8 mouse cellular contexts compared by ENCODE assay signal in the genomic region with DNA sequence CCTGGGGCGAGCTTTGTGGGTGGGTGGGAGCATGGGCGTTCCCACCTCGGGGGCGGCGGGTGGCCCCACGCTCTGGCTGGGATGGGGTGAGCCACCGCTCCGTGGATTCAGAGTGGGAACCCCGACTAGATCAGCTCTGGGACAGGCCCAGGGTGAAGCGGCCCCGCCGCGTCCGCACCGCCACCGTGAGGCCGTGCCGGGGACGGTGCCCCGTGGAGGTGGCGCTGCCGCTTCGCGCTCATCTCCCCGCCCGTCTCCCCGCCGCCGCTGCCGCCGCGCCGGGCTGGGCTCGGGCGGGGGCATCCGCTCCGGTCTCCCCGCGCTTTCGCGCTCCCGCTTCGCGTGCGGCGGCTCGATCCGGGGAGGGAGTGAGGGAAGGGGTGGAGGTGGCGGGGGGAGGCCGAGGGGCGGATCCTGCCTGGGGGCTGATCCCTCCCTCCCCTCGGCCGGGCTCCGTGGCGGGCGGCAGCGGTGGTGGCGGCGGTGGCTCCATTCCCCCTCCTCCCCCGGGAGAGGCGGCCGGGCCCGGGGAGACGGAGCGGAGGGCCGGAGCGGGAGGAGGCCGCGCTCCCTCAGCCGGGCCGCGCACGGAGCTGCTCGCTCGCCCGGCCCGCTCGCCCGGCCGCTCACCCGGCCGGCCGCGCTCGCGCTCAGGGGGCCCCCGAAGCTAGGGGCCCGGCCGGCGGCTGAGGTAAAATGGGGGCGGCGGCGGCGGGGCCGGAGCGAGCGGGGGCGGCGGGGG. TPM values are rescaled to one million over a fixed set of nuclear protein-coding genes. Genes with fewer than 3 reads are reported as not detected.
DNase-seq lines count a peak whose midpoint lies in the region; ATAC-seq lines count a peak whose summit lies in the region.

A gene (plus strand): TSS at position 420 of the 742 bp plus-strand sequence.

- no peaks in the 10 kb centered on the region for H3K9me3 ChIP-seq in intestine, embryonic 15.5 days

- peak within 1 kb of the TSS; percentile 99 for H3K9ac ChIP-seq in intestine, embryonic 15.5 days

- ATAC-seq in intestine, embryonic 15.5 days, result peak; percentile 83

- DNase-seq in adipocyte (ENCODE audit: low spot score), result peak; percentile 63
- DNase-seq in embryo, embryonic 11.5 days (ENCODE audit: low read depth, low spot score), result peak; percentile 56
- DNase-seq in gastrocnemius, postnatal 36 days, result peak; percentile 73 to 79
- DNase-seq in left cerebral cortex, postnatal 25 days (ENCODE audit: low spot score in 2 of 2), result peak; percentile 62 to 69
- DNase-seq in mesoderm, embryonic 11.5 days (ENCODE audit: low read depth, low spot score), result peak; percentile 69
- DNase-seq in right cerebral cortex, postnatal 25 days, result peak; percentile 82
- peak; percentile 78 to 79 for DNase-seq in urinary bladder, postnatal 4 days (ENCODE audit: low spot score in 2 of 2)

- peak within 1 kb of the TSS; percentile 98 for H3K4me2 ChIP-seq in intestine, embryonic 15.5 days (replicated peaks)

- H3K4me1 ChIP-seq in intestine, embryonic 15.5 days (replicated peaks), result peaks cover 25% of the 10 kb centered on the region

- peak within 1 kb of the TSS; percentile 96 for H3K27ac ChIP-seq in intestine, embryonic 15.5 days

- WGBS in intestine, embryonic 15.5 days, result under 1% methylated on average over 76 of the region's 99 CpGs

- intact Hi-C loops in gastrocnemius, postnatal 36 days (cut with DNase I), result loop anchor here (1.0 to 5.0 kb wide), 2 partner anchors 39 to 109 kb away; a partner anchor contains a TSS
- intact Hi-C loops in left cerebral cortex, postnatal 25 days (cut with DNase I), result loop anchor here (2.0 kb wide), 1 partner anchor 110 kb away; a partner anchor contains a TSS

- H3K4me3 ChIP-seq in intestine, embryonic 15.5 days (replicated peaks), result peak within 1 kb of the TSS; percentile 86

- H3K36me3 ChIP-seq in intestine, embryonic 15.5 days, result no peaks in the 10 kb centered on the region

- H3K27me3 ChIP-seq in intestine, embryonic 15.5 days (replicated peaks), result no peaks in the 10 kb centered on the region

RNA-seq across cellular contexts. Expression of the gene that starts here (rescaled TPM):
- total RNA-seq in gastrocnemius, postnatal 36 days (2021), result 10 to 100 TPM; 12.5 to 20.2 TPM
- 13.1 and 18.1 TPM in 2 replicates for polyA plus RNA-seq in intestine, embryonic 15.5 days (2015; fragmentation: Nextera tagmentation; extraction: Ambion mirVana)
- total RNA-seq in left cerebral cortex, postnatal 25 days (2021), result 10 to 100 TPM; 47.2 to 54.7 TPM

Comparison
In these comparisons a context has a peak if more than half of its experiments do, and no peak if none do; other contexts are left out.
1. Peak in every context shown above with its lines: DNase-seq, ATAC-seq, H3K4me3 ChIP-seq and H3K27ac ChIP-seq.